Mouse (Mus musculus) CH12.LX (cell line): ENCODE results near the gene Lpin1. TPM values are rescaled to one million over a fixed set of nuclear protein-coding genes. Genes with fewer than 3 reads are reported as not detected.
A peak's percentile ranks its signal among the peaks of the same experiment; 100 is the strongest.

Experiments
- DNase-seq: peaks from one replicate; pipeline ENCODE4 v3.0.0-alpha.2; 2013; ENCODE audit errors: extremely low read depth
- H3K27ac ChIP-seq: 2 replicates; pipeline ENCODE4 v1.5.1; 2012; ENCODE audit warnings: low read depth, mild to moderate bottlenecking, control low read depth, moderate library complexity; ENCODE audit not compliant: insufficient read depth
- H3K27me3 ChIP-seq: replicated peaks from 2 replicates; pipeline ENCODE3; 2012; ENCODE audit warnings: inconsistent platforms
- H3K36me3 ChIP-seq, 2 experiments: replicated peaks in 1 of 2; 2 replicates each; pipeline versions ENCODE3 to v1.6.1; 2012; ENCODE audit warnings: inconsistent platforms in 1 of 2, low read length in 1 of 2, mild to moderate bottlenecking in 1 of 2, mixed read lengths in 1 of 2, moderate library complexity in 1 of 2; ENCODE audit not compliant: control insufficient read depth in 1 of 2, insufficient read depth in 1 of 2
- H3K4me1 ChIP-seq, 2 experiments: 2 replicates each; pipeline ENCODE4 v1.6.1; 2012; ENCODE audit warnings: inconsistent platforms in 1 of 2, moderate library complexity in 1 of 2; ENCODE audit not compliant: insufficient read depth in 2 of 2, control insufficient read depth in 1 of 2
- H3K4me2 ChIP-seq: 2 replicates; pipeline ENCODE4 v1.6.1; 2012; ENCODE audit warnings: low read depth, mild to moderate bottlenecking, control low read depth; ENCODE audit not compliant: poor library complexity, insufficient read depth, severe bottlenecking
- H3K4me3 ChIP-seq, 3 experiments: fragments of 150-350 bp in 1 of 3; sonication (generic) in 1 of 3; replicated peaks in 1 of 3; 2 replicates each; pipeline versions ENCODE3 to v1.5.1; 2011 to 2012; ENCODE audit warnings: low read depth in 2 of 3, low read length in 2 of 3, mild to moderate bottlenecking in 2 of 3, moderate library complexity in 2 of 3, control low read depth in 1 of 3, improper control_type of control experiment in 1 of 3, inconsistent platforms in 1 of 3, mixed read lengths in 1 of 3; ENCODE audit not compliant: poor library complexity in 1 of 3
- H3K79me2 ChIP-seq: replicated peaks from 2 replicates; pipeline ENCODE4 v1.6.1; 2012; ENCODE audit warnings: mild to moderate bottlenecking, moderate library complexity; ENCODE audit not compliant: control insufficient read depth, poor library complexity, insufficient read depth, severe bottlenecking; ENCODE audit errors: extremely low read depth
- H3K9ac ChIP-seq: 2 replicates; pipeline ENCODE4 v1.6.1; 2012; ENCODE audit warnings: low read depth, mild to moderate bottlenecking, control low read depth, moderate library complexity; ENCODE audit not compliant: insufficient read depth
- H3K9me3 ChIP-seq: replicated peaks from 2 replicates; pipeline ENCODE3; 2012; ENCODE audit warnings: low read length, inconsistent platforms, mixed read lengths
- CHD1 ChIP-seq: IDR thresholded peaks from 2 replicates; pipeline ENCODE4 v1.6.1; 2012; ENCODE audit warnings: low read depth, low read length, improper control_type of control experiment, inconsistent platforms
- CTCF ChIP-seq, 2 experiments: IDR thresholded peaks in 1 of 2; conservative IDR thresholded peaks in 1 of 2; 2 replicates each; pipeline ENCODE4 v1.5.1; 2011 to 2012; ENCODE audit warnings: low read depth in 2 of 2, low read length in 2 of 2, improper control_type of control experiment in 1 of 2, inconsistent platforms in 1 of 2, mild to moderate bottlenecking in 1 of 2, moderate library complexity in 1 of 2
- E2F4 ChIP-seq: IDR thresholded peaks from 2 replicates; pipeline ENCODE4 v1.6.1; 2011; ENCODE audit warnings: low read depth, low read length, improper control_type of control experiment; ENCODE audit not compliant: insufficient replicate concordance
- ETS1 ChIP-seq: conservative IDR thresholded peaks from 2 replicates; pipeline ENCODE4 v1.6.1; 2012; ENCODE audit warnings: low read depth, mild to moderate bottlenecking, inconsistent platforms, low read length, improper control_type of control experiment, moderate library complexity
- GABPA ChIP-seq: IDR thresholded peaks from 2 replicates; pipeline ENCODE4 v1.6.1; 2012; ENCODE audit warnings: low read depth, low read length, improper control_type of control experiment, inconsistent platforms; ENCODE audit not compliant: insufficient replicate concordance
- IRF4 ChIP-seq: IDR thresholded peaks from 2 replicates; pipeline ENCODE4 v1.6.1; 2014; ENCODE audit warnings: low read depth, mild to moderate bottlenecking, inconsistent platforms, low read length, improper control_type of control experiment
- JUN ChIP-seq: IDR thresholded peaks from 2 replicates; pipeline ENCODE4 v1.6.1; 2011; ENCODE audit warnings: low read depth, mild to moderate bottlenecking, low read length, improper control_type of control experiment, moderate library complexity; ENCODE audit not compliant: insufficient read depth
- JUND ChIP-seq: conservative IDR thresholded peaks from 2 replicates; pipeline ENCODE4 v1.6.1; 2011; ENCODE audit warnings: low read depth, low read length, improper control_type of control experiment
- MAFK ChIP-seq: IDR thresholded peaks from 2 replicates; pipeline ENCODE4 v1.6.1; 2011; ENCODE audit warnings: low read length, improper control_type of control experiment; ENCODE audit not compliant: insufficient replicate concordance
- MAZ ChIP-seq: IDR thresholded peaks from 2 replicates; pipeline ENCODE4 v1.6.1; 2012; ENCODE audit warnings: low read depth, mild to moderate bottlenecking, inconsistent platforms, low read length, improper control_type of control experiment, moderate library complexity
- MEF2A ChIP-seq: IDR thresholded peaks from 2 replicates; pipeline ENCODE4 v1.6.1; 2014; ENCODE audit warnings: low read depth, mild to moderate bottlenecking, inconsistent platforms, low read length, improper control_type of control experiment, borderline replicate concordance
- MXI1 ChIP-seq: IDR thresholded peaks from 2 replicates; pipeline ENCODE4 v1.6.1; 2011; ENCODE audit warnings: mild to moderate bottlenecking, low read depth, low read length, improper control_type of control experiment
- NRF1 ChIP-seq: IDR thresholded peaks from 2 replicates; pipeline ENCODE4 v1.6.1; 2014; ENCODE audit warnings: low read depth, mild to moderate bottlenecking, inconsistent platforms, low read length, improper control_type of control experiment, moderate library complexity
- PAX5 ChIP-seq: IDR thresholded peaks from 2 replicates; pipeline ENCODE4 v1.6.1; 2012; ENCODE audit warnings: low read length, inconsistent platforms, mixed read lengths
- POLR2A ChIP-seq: IDR thresholded peaks from 2 replicates; pipeline ENCODE4 v1.6.1; 2011; ENCODE audit warnings: low read depth, mild to moderate bottlenecking, improper control_type of control experiment, low read length
- POLR2AphosphoS2 ChIP-seq: IDR thresholded peaks from 2 replicates; pipeline ENCODE4 v1.6.1; 2011; ENCODE audit warnings: low read depth, low read length, improper control_type of control experiment
- SIN3A ChIP-seq: IDR thresholded peaks from 2 replicates; pipeline ENCODE4 v1.6.1; 2012; ENCODE audit warnings: low read length, improper control_type of control experiment, inconsistent platforms
- SMC3 ChIP-seq: IDR thresholded peaks from 2 replicates; pipeline ENCODE4 v1.6.1; 2011; ENCODE audit warnings: low read depth, low read length, improper control_type of control experiment
- TBP ChIP-seq: conservative IDR thresholded peaks from 2 replicates; pipeline ENCODE4 v1.6.1; 2011; ENCODE audit warnings: low read depth, low read length, improper control_type of control experiment
- TCF12 ChIP-seq: IDR thresholded peaks from 2 replicates; pipeline ENCODE4 v1.6.1; 2014; ENCODE audit warnings: low read depth, mild to moderate bottlenecking, inconsistent platforms, low read length, improper control_type of control experiment
- UBTF ChIP-seq: IDR thresholded peaks from 2 replicates; pipeline ENCODE4 v1.6.1; 2012; ENCODE audit warnings: low read depth, mild to moderate bottlenecking, inconsistent platforms, low read length, improper control_type of control experiment, moderate library complexity
- USF1 ChIP-seq: IDR thresholded peaks from 2 replicates; pipeline ENCODE4 v1.6.1; 2014; ENCODE audit warnings: low read depth, mild to moderate bottlenecking, inconsistent platforms, low read length, improper control_type of control experiment
- USF2 ChIP-seq: conservative IDR thresholded peaks from 2 replicates; pipeline ENCODE4 v1.6.1; 2011; ENCODE audit warnings: low read depth, low read length, improper control_type of control experiment
- ZC3H11A ChIP-seq: IDR thresholded peaks from 2 replicates; pipeline ENCODE4 v1.6.1; 2012; ENCODE audit warnings: low read depth, mild to moderate bottlenecking, inconsistent platforms, low read length, improper control_type of control experiment
- ZMIZ1 ChIP-seq: IDR thresholded peaks from 2 replicates; pipeline ENCODE4 v1.6.1; 2012; ENCODE audit warnings: low read depth, mild to moderate bottlenecking, inconsistent platforms, low read length, improper control_type of control experiment
- dilution Hi-C: fragments of 300-500 bp; cut with MboI; formaldehyde crosslinking; loops from 2 replicates; pipeline ENCODE4 v1.14.3; 2020; ENCODE audit warnings: low sequenced_read_pairs; ENCODE audit not compliant: extremely low pct_unique_long_range_greater_than_20kb, extremely low pct_ligation_motif_present
- in situ Hi-C: fragments of 300-500 bp; cut with MboI; formaldehyde crosslinking; loops from 3 replicates; pipeline ENCODE4 v1.14.3; 2019; ENCODE audit warnings: low sequenced_read_pairs, low pct_ligation_motif_present, low pct_unique_long_range_greater_than_20kb, mixed read lengths
- polyA plus RNA-seq: library from polyadenylated mRNA; unstranded; fragments of >175 nt; gene quantifications from 2 replicates; pipeline ENCODE4 v1.2.1, GENCODE M21; 2012; ENCODE audit warnings: low read depth; ENCODE audit not compliant: insufficient read length
- total RNA-seq, 2 experiments: library from RNA; depleted of rRNA; stranded (reverse); fragments of 300-350 nt in 1 of 2; fragments of >200 nt in 1 of 2; gene quantifications; 2 replicates each; pipeline ENCODE4 v1.2.3; 2012 to 2014

Lpin1 gene
- total and polyA plus RNA-seq, 3 experiments = 6.1 to 7.5 (median 6.7) TPM

DNA sequence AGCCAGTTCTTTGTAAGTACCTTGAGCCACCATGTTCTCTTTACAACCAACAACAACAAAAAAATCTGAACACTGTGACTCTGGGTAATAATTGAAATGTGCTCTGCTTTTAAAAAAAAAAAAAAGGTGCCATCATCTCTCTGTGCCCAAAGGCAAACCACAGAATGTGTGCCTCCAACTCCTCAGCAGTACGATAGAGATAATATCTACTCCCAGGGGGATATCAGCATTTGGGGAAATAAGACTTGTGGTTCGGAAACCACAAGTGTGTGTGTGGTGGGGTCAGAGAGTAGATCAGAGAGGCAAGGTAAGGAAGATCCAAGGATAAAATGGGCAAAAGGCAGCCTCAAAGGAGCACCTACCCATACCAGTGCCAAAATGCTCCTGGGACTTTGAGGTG is 20.7 kb upstream of the Lpin1 start (continued):
- TF ChIP-seq TCF12 (no peak), MEF2A (no peak), ZMIZ1 (no peak), NRF1 (no peak), ZC3H11A (no peak), JUN (no peak), IRF4 (peak; percentile 40; the same call in 1 of the 2 replicates), E2F4 (no peak), JUND (no peak), GABPA (no peak)

DNA sequence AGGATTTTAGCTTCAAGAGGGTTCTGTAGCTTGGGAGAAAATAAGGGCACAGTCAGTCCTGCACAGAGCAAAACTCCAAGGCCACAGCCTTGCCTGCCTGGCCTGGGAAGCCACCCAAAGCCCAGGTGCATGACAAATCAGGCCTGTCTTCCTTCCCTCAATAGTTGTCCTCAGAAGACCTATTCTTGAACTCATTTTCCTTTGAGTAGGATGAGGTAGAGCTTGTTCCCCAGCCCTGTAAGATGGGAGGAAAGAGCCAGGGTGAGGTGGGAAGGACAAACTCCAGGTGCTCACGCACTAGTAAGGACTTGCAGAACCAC is 20.1 kb upstream of the Lpin1 start:
- Histone ChIP-seq H3K36me3 (no peaks in the 10 kb centered on the region), H3K4me1 (peaks cover 5 to 21% of the 10 kb centered on the region in 2 experiments; a peak in 2 of 4 replicates), H3K9me3 (no peaks in the 10 kb centered on the region), H3K9ac (no peak overlapping the region), H3K79me2 (no peaks in the 10 kb centered on the region), H3K4me3 (no peak overlapping the region)
- dilution Hi-C loops = no loop called here
- no peak for TF ChIP-seq CTCF (conservative IDR thresholded peaks at IDR 0.05 in 1 of 2, IDR thresholded peaks at IDR 0.05 in 1 of 2; ENCODE audit: low read depth in 2 of 2, low read length in 2 of 2)
- no peak for TF ChIP-seq CHD1
- TF ChIP-seq UBTF = no peak
- TF ChIP-seq TBP = no peak
- no peak for TF ChIP-seq ETS1
- no peak for TF ChIP-seq USF1
- no peak for TF ChIP-seq MAZ
- no peak for TF ChIP-seq SMC3
- no peak for TF ChIP-seq MXI1
- no peak for TF ChIP-seq PAX5
- TF ChIP-seq POLR2A = no peak
- TF ChIP-seq MAFK = no peak
- TF ChIP-seq USF2 = no peak
- no peak for TF ChIP-seq SIN3A
- no peak for TF ChIP-seq POLR2AphosphoS2
- TF ChIP-seq, all 38 proteins: peak for 0
- H3K4me2 ChIP-seq = no peak overlapping the region
- H3K27ac ChIP-seq = no peak overlapping the region
- in situ Hi-C loops = loop anchor here (5.0 kb wide), 1 partner anchor 64 kb away; no protein-coding TSS in a partner anchor
- no peak for DNase-seq
- H3K27me3 ChIP-seq = no peaks in the 10 kb centered on the region
